8 mouse cellular contexts compared by ENCODE assay signal in the genomic region with DNA sequence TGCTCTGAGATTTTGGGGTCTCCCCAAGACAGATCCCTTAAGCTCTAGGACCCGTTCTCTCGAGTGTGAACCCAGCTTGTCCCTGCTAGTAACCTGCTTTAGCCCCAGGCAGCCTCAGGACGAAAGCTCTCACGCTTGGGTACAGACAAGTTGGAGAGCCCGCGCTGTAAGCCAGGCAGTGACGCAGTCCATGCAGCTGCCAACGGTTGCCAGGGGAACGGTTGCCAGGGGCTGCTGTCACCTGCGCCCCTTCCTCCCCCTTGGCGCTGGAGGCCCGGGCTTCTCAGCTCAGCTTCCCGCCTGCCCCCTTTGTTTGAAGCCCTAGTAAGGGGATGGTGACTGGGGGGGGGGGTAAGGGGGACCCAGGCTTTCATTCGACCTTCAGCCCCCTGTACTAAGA. TPM values are rescaled to one million over a fixed set of nuclear protein-coding genes. Genes with fewer than 3 reads are reported as not detected.
DNase-seq lines count a peak whose midpoint lies in the region; ATAC-seq and TF ChIP-seq lines count a peak whose summit lies in the region.

No protein-coding gene starts in this region.

- ATAC-seq in intestine, embryonic 15.5 days: 0 out of 2 replicates have a peak, but pooled peaks have one; percentile 19
- ATAC-seq in intestine, postnatal 0 days: no peak
- ATAC-seq in heart, embryonic 15.5 days (replicated peaks; ENCODE audit: insufficient number of reproducible peaks, insufficient read depth, low FRiP score, low read depth): peak; percentile 61

- WGBS in intestine, embryonic 15.5 days: 12% methylated on average over 14 of the region's 14 CpGs
- WGBS in intestine, postnatal 0 days: 22% methylated on average over 13 of the region's 14 CpGs
- 5% methylated on average over 14 of the region's 14 CpGs for WGBS in heart, embryonic 15.5 days

- no peaks in the 10 kb centered on the region for H3K36me3 ChIP-seq in intestine, embryonic 15.5 days
- H3K36me3 ChIP-seq in intestine, postnatal 0 days (ENCODE audit: control insufficient read depth, insufficient read depth): no peaks in the 10 kb centered on the region
- no peaks in the 10 kb centered on the region for H3K36me3 ChIP-seq in heart, embryonic 15.5 days

- peak; percentile 85 for DNase-seq in embryo, embryonic 9.5 days (ENCODE audit: extremely low spot score)
- peak; percentile 73 to 76 for DNase-seq in layer of hippocampus, adult 18-20 months (ENCODE audit: low spot score in 2 of 2)
- peak; percentile 44 for DNase-seq in lung, postnatal 14 days
- peak; percentile 68 to 72 for DNase-seq in right cerebral cortex, postnatal 36 days (ENCODE audit: low spot score in 2 of 2)
- no peak for DNase-seq in urinary bladder, postnatal 4 days (ENCODE audit: low spot score in 2 of 2)

- no peak overlapping the region for H3K4me3 ChIP-seq in intestine, embryonic 15.5 days (replicated peaks)
- no peak overlapping the region for H3K4me3 ChIP-seq in intestine, postnatal 0 days (ENCODE audit: low read depth, low read length)
- no peak overlapping the region for H3K4me3 ChIP-seq in heart, embryonic 15.5 days

- no peak overlapping the region for H3K9ac ChIP-seq in intestine, embryonic 15.5 days
- no peak overlapping the region for H3K9ac ChIP-seq in intestine, postnatal 0 days (ENCODE audit: low read depth, low read length)
- no peak overlapping the region for H3K9ac ChIP-seq in heart, embryonic 15.5 days

- TF ChIP-seq CTCF in intestine, postnatal 0 days (IDR thresholded peaks at IDR 0.05; ENCODE audit: low read depth): no peak

- H3K9me3 ChIP-seq in intestine, embryonic 15.5 days: no peaks in the 10 kb centered on the region
- H3K9me3 ChIP-seq in intestine, postnatal 0 days (ENCODE audit: control insufficient read depth): no peaks in the 10 kb centered on the region
- H3K9me3 ChIP-seq in heart, embryonic 15.5 days (replicated peaks): no peaks in the 10 kb centered on the region

- no peaks in the 10 kb centered on the region for H3K27me3 ChIP-seq in intestine, embryonic 15.5 days (replicated peaks)
- no peaks in the 10 kb centered on the region for H3K27me3 ChIP-seq in intestine, postnatal 0 days (replicated peaks; ENCODE audit: control insufficient read depth, insufficient read depth, low read length)
- H3K27me3 ChIP-seq in heart, embryonic 15.5 days: no peaks in the 10 kb centered on the region

- H3K27ac ChIP-seq in intestine, embryonic 15.5 days: no peak overlapping the region
- H3K27ac ChIP-seq in intestine, postnatal 0 days (ENCODE audit: low read depth, low read length): no peak overlapping the region
- H3K27ac ChIP-seq in heart, embryonic 15.5 days: no peak overlapping the region

- H3K4me1 ChIP-seq in intestine, embryonic 15.5 days (replicated peaks): peaks cover 50% of the 10 kb centered on the region
- H3K4me1 ChIP-seq in intestine, postnatal 0 days (replicated peaks; ENCODE audit: control insufficient read depth, insufficient read depth, low read length): peaks cover 8% of the 10 kb centered on the region
- H3K4me1 ChIP-seq in heart, embryonic 15.5 days (replicated peaks): peaks cover 53% of the 10 kb centered on the region

- H3K4me2 ChIP-seq in intestine, embryonic 15.5 days (replicated peaks): peak overlapping the region; percentile 14; the same call in 1 of the 2 replicates
- H3K4me2 ChIP-seq in intestine, postnatal 0 days (replicated peaks; ENCODE audit: low read depth): no peak overlapping the region
- peak overlapping the region; percentile 28; the same call in 1 of the 2 replicates for H3K4me2 ChIP-seq in heart, embryonic 15.5 days

RNA-seq across cellular contexts. Expression of a gene that starts 19.5 kb away (rescaled TPM):
- polyA plus RNA-seq in intestine, embryonic 15.5 days (2015; fragmentation: Nextera tagmentation; extraction: Ambion mirVana): 22.4 and 23.8 TPM in 2 replicates
- polyA plus RNA-seq in intestine, postnatal 0 days (2015; fragmentation: Nextera tagmentation; extraction: Ambion mirVana): 22.3 and 22.7 TPM in 2 replicates
- polyA plus RNA-seq in heart, embryonic 15.5 days (2015; fragmentation: Nextera tagmentation; extraction: Ambion mirVana): 4.6 and 21.3 TPM in 2 replicates
- 100 to 1,000 TPM; 100 to 108 TPM for total RNA-seq in layer of hippocampus, adult 18-20 months (2021)

RNA-seq across cellular contexts. Expression of a gene that starts 23.5 kb away (rescaled TPM):
- polyA plus RNA-seq in intestine, embryonic 15.5 days (2015; fragmentation: Nextera tagmentation; extraction: Ambion mirVana): 3.4 and 3.5 TPM in 2 replicates
- polyA plus RNA-seq in intestine, postnatal 0 days (2015; fragmentation: Nextera tagmentation; extraction: Ambion mirVana): 4.2 and 4.7 TPM in 2 replicates
- 2.6 and 5.2 TPM in 2 replicates for polyA plus RNA-seq in heart, embryonic 15.5 days (2015; fragmentation: Nextera tagmentation; extraction: Ambion mirVana)
- total RNA-seq in layer of hippocampus, adult 18-20 months (2021): under 1 TPM in 1 of 2 experiments, not detected in 1; 0.48 TPM

Comparison
In these comparisons a context has a peak if more than half of its experiments do, and no peak if none do; other contexts are left out.
1. DNase-seq: peak in embryo, embryonic 9.5 days (single experiment), layer of hippocampus, adult 18-20 months (2 of 2), lung, postnatal 14 days (single experiment) and right cerebral cortex, postnatal 36 days (2 of 2); none in urinary bladder, postnatal 4 days (0 of 2).